ENCODE assay signal across 8 mouse cellular contexts in the genomic region with DNA sequence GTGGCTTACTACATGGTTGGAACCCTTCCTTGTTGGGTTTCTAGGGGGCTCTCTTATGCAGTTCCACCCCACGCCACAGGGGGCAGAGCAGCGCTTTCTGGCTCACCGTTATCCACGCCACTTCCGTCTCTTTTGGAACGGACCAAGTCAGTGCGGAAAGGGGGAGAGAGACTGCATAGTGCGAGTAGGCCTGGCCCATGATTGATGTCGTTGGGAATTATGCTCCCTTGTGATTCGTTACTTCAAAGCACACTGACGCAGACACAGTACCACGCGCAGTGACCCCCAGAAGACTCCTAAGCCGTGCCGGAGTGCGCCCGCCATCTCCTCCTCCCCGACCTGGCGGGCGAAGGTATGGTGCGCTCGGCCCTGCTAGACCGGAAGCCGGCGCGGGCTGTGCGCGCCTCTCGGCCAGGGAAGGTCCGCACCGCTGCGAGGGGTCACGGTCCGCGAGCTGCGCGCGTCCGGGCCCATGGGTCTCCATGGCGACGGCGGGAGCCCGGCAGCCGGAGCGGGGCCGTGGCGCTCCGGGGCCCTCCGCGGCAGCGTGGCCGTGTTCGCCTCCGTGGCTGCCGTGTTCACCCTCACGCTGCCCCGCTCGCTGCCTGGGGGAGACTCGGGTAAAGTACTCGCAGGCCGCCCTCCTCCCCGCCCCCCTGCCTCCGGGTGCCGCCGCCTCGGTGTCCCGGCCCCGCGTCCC. TPM values are rescaled to one million over a fixed set of nuclear protein-coding genes. Genes with fewer than 3 reads are reported as not detected.
DNase-seq lines count a peak whose midpoint lies in the region; ATAC-seq lines count a peak whose summit lies in the region.

Gene Tmem260 (plus strand): TSS at position 141 of the 700 bp plus-strand sequence.

- peaks cover 0 to 8% of the 10 kb centered on the region in 2 experiments; a peak in 2 of 4 replicates for H3K4me1 ChIP-seq in heart, embryonic 14.5 days (ENCODE audit: control insufficient read depth in 2 of 2, insufficient read depth in 2 of 2, low read length in 2 of 2)
- peaks cover 23% of the 10 kb centered on the region for H3K4me1 ChIP-seq in liver, embryonic 13.5 days (replicated peaks)
- peaks cover 6% of the 10 kb centered on the region for H3K4me1 ChIP-seq in stomach, embryonic 16.5 days (ENCODE audit: control insufficient read depth, insufficient read depth, low read length)

- no peaks in the 10 kb centered on the region for H3K27me3 ChIP-seq in heart, embryonic 14.5 days (ENCODE audit: control insufficient read depth, insufficient read depth, low read length)
- no peaks in the 10 kb centered on the region for H3K27me3 ChIP-seq in liver, embryonic 13.5 days
- H3K27me3 ChIP-seq in stomach, embryonic 16.5 days (ENCODE audit: control insufficient read depth, insufficient read depth, low read length), result no peaks in the 10 kb centered on the region

- DNase-seq in c-Kit-negative CD71-positive TER-119-positive erythroid progenitor cells, embryonic 14.5 days (ENCODE audit: low read depth, low spot score), result peak; percentile 88
- peak; percentile 83 for DNase-seq in fibroblast of lung, adult 2 months (ENCODE audit: low read depth)
- DNase-seq in kidney, postnatal 14 days, result peak; percentile 94
- peak; percentile 85 for DNase-seq in liver, embryonic 13.5 days
- peak; percentile 94 for DNase-seq in neural tube, embryonic 10.5 days (ENCODE audit: extremely low spot score, low spot score)

- peak; percentile 90 for ATAC-seq in CD4-positive, CD25-positive, alpha-beta regulatory T cell, adult 4 months
- peak; percentile 98 for ATAC-seq in heart, embryonic 14.5 days (ENCODE audit: insufficient number of reproducible peaks, insufficient read depth, low FRiP score, low read depth)
- ATAC-seq in liver, embryonic 13.5 days (ENCODE audit: low read depth), result peak; percentile 97
- ATAC-seq in stomach, embryonic 16.5 days (ENCODE audit: insufficient read depth, low FRiP score), result peak; percentile 99

- WGBS in heart, embryonic 14.5 days, result under 1% methylated on average over 62 of the region's 69 CpGs
- WGBS in liver, embryonic 13.5 days (ENCODE audit: insufficient replicate concordance), result under 1% methylated on average over 69 of the region's 69 CpGs
- WGBS in stomach, embryonic 16.5 days, result under 1% methylated on average over 69 of the region's 69 CpGs

- no peaks in the 10 kb centered on the region for H3K36me3 ChIP-seq in heart, embryonic 14.5 days (ENCODE audit: control insufficient read depth, insufficient read depth, low read length)
- H3K36me3 ChIP-seq in liver, embryonic 13.5 days, result no peaks in the 10 kb centered on the region
- no peaks in the 10 kb centered on the region for H3K36me3 ChIP-seq in stomach, embryonic 16.5 days (ENCODE audit: control insufficient read depth, insufficient read depth, low read length)

- no peaks in the 10 kb centered on the region for H3K9me3 ChIP-seq in heart, embryonic 14.5 days (ENCODE audit: control insufficient read depth, low read length)
- H3K9me3 ChIP-seq in liver, embryonic 13.5 days (replicated peaks), result no peaks in the 10 kb centered on the region
- H3K9me3 ChIP-seq in stomach, embryonic 16.5 days (replicated peaks; ENCODE audit: control insufficient read depth, low read length), result no peaks in the 10 kb centered on the region

- peak within 1 kb of the TSS; percentile 95 for H3K9ac ChIP-seq in heart, embryonic 14.5 days (ENCODE audit: low read length)
- H3K9ac ChIP-seq in liver, embryonic 13.5 days, result peak within 1 kb of the TSS; percentile 88
- peak within 1 kb of the TSS; percentile 94 for H3K9ac ChIP-seq in stomach, embryonic 16.5 days (ENCODE audit: low read length)

- H3K27ac ChIP-seq in heart, embryonic 14.5 days (replicated peaks in 1 of 2; ENCODE audit: control insufficient read depth in 1 of 2, insufficient read depth in 1 of 2, low read depth in 2 of 2, low read length in 2 of 2), result peak within 1 kb of the TSS; percentile 84 to 86
- H3K27ac ChIP-seq in liver, embryonic 13.5 days, result peak within 1 kb of the TSS; percentile 51
- H3K27ac ChIP-seq in stomach, embryonic 16.5 days (ENCODE audit: low read length), result peak within 1 kb of the TSS; percentile 82

- peak within 1 kb of the TSS; percentile 86 for H3K4me2 ChIP-seq in heart, embryonic 14.5 days (ENCODE audit: low read length)
- H3K4me2 ChIP-seq in liver, embryonic 13.5 days, result peak within 1 kb of the TSS; percentile 76
- peak within 1 kb of the TSS; percentile 73 for H3K4me2 ChIP-seq in stomach, embryonic 16.5 days (ENCODE audit: low read depth, low read length)

- H3K4me3 ChIP-seq in heart, embryonic 14.5 days (ENCODE audit: control insufficient read depth in 1 of 2, insufficient read depth in 1 of 2, low read depth in 1 of 2, low read length in 2 of 2), result peak within 1 kb of the TSS; percentile 75 to 84
- H3K4me3 ChIP-seq in liver, embryonic 13.5 days (replicated peaks), result peak within 1 kb of the TSS; percentile 83
- H3K4me3 ChIP-seq in stomach, embryonic 16.5 days (replicated peaks; ENCODE audit: low read length), result peak within 1 kb of the TSS; percentile 95

RNA-seq across cellular contexts. Expression of gene Tmem260, which starts in this region (rescaled TPM):
- polyA plus RNA-seq in CD4-positive, CD25-positive, alpha-beta regulatory T cell, adult 4 months (2017; shearing (Covaris generic)), result 10 to 100 TPM; 13.3 to 15.8 TPM
- polyA plus RNA-seq in heart, embryonic 14.5 days (2014; fragmentation: Nextera tagmentation; extraction: Ambion mirVana), result 13.6 and 14.6 TPM in 2 replicates
- polyA plus RNA-seq in liver, embryonic 13.5 days (2015; fragmentation: Nextera tagmentation; extraction: Ambion mirVana), result 6.3 and 7.5 TPM in 2 replicates
- 18.9 and 19.3 TPM in 2 replicates for polyA plus RNA-seq in stomach, embryonic 16.5 days (2015; fragmentation: Nextera tagmentation; extraction: Ambion mirVana)

Comparison
In these comparisons a context has a peak if more than half of its experiments do, and no peak if none do; other contexts are left out.
1. Peak in every context shown above with its lines: DNase-seq, ATAC-seq, H3K4me3 ChIP-seq and H3K27ac ChIP-seq.